Comparison of ENCODE assay signal across 7 mouse cellular contexts in the genomic region with DNA sequence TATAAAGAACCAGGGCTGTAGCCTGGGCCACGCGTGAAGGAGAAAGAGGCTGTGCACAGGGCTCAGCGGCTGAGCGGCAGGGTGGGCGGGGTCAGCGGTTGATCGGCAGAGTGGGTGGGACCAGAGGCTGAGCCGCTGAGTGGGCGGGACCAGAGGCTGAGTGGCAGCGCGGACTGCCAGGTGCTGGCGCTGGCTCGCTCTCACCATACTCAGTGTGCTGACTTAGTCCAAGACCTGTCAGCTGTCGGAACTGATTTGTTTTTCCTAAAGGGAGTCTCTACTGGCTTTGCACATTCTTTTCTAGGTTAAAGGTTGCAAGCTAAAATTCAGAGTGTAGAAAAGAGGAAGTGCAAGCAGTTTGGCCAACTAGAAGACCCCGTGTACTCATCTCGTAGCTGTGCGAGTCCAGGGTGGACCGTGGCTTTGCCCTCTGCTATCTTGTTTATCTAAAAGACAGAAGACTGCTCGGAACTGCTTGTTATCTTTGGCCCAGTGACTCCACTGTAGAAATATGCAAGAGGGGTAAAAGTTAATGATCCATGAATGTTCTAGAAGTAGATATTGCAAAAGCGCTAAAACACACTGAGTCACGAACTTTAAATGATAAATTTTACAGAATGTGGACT. TPM values are rescaled to one million over a fixed set of nuclear protein-coding genes. Genes with fewer than 3 reads are reported as not detected.
A peak's percentile ranks its signal among the peaks of the same experiment; 100 is the strongest.
DNase-seq lines count a peak whose midpoint lies in the region; ATAC-seq and TF ChIP-seq lines count a peak whose summit lies in the region.

No protein-coding gene starts in this region.

- no peaks in the 10 kb centered on the region for H3K9me3 ChIP-seq in intestine, embryonic 15.5 days
- H3K9me3 ChIP-seq in limb, embryonic 10.5 days (replicated peaks): no peaks in the 10 kb centered on the region
- no peaks in the 10 kb centered on the region for H3K9me3 ChIP-seq in midbrain, embryonic 12.5 days

- no peak for TF ChIP-seq POLR2A in small intestine, adult 2 months (IDR thresholded peaks at IDR 0.05; ENCODE audit: low read depth, low read length)

- H3K9ac ChIP-seq in intestine, embryonic 15.5 days: peak overlapping the region; percentile 15; the same call in 1 of the 2 replicates
- no peak overlapping the region for H3K9ac ChIP-seq in midbrain, embryonic 12.5 days (replicated peaks)

- peak; percentile 88 for DNase-seq in adrenal gland, adult 8-10 months
- peak; percentile 65 for DNase-seq in embryo, embryonic 11.5 days (ENCODE audit: low read depth, low spot score)
- DNase-seq in gastrocnemius, postnatal 25 days: peak; percentile 91
- peak; percentile 86 for DNase-seq in limb, embryonic 10.5 days (ENCODE audit: low spot score)

- ATAC-seq in intestine, embryonic 15.5 days: peak; percentile 93
- ATAC-seq in midbrain, embryonic 12.5 days (ENCODE audit: low FRiP score, low read depth): peak; percentile 88

- no peaks in the 10 kb centered on the region for H3K27me3 ChIP-seq in intestine, embryonic 15.5 days (replicated peaks)
- peaks cover 17% of the 10 kb centered on the region; the same call in 1 of the 2 replicates for H3K27me3 ChIP-seq in limb, embryonic 10.5 days (ENCODE audit: low read depth, poor library complexity, severe bottlenecking)
- peaks cover 38% of the 10 kb centered on the region for H3K27me3 ChIP-seq in midbrain, embryonic 12.5 days
- no peaks in the 10 kb centered on the region for H3K27me3 ChIP-seq in small intestine, adult 2 months (ENCODE audit: control insufficient read depth, insufficient read depth, low read length)

- H3K4me1 ChIP-seq in intestine, embryonic 15.5 days (replicated peaks): peaks cover 25% of the 10 kb centered on the region
- H3K4me1 ChIP-seq in limb, embryonic 10.5 days: peaks cover 45% of the 10 kb centered on the region
- peaks cover 24% of the 10 kb centered on the region for H3K4me1 ChIP-seq in midbrain, embryonic 12.5 days
- H3K4me1 ChIP-seq in small intestine, adult 2 months (ENCODE audit: control insufficient read depth, insufficient read depth, insufficient read length, low read length): peaks cover 27% of the 10 kb centered on the region

- 3% methylated on average over 21 of the region's 21 CpGs for WGBS in intestine, embryonic 15.5 days
- 12% methylated on average over 21 of the region's 21 CpGs for WGBS in limb, embryonic 10.5 days
- WGBS in midbrain, embryonic 12.5 days: 12% methylated on average over 21 of the region's 21 CpGs
- WGBS in small intestine, adult 2 months: 1% methylated on average over 21 of the region's 21 CpGs

- H3K4me3 ChIP-seq in intestine, embryonic 15.5 days (replicated peaks): 0 out of 2 replicates have a peak overlapping the region, but pooled peaks have one; percentile 5
- peak overlapping the region; percentile 40 for H3K4me3 ChIP-seq in limb, embryonic 10.5 days
- H3K4me3 ChIP-seq in midbrain, embryonic 12.5 days: peak overlapping the region; percentile 23
- H3K4me3 ChIP-seq in small intestine, adult 2 months (ENCODE audit: low read depth, low read length): no peak overlapping the region; the same call in 1 of the 2 replicates

- peak overlapping the region; percentile 56 for H3K4me2 ChIP-seq in intestine, embryonic 15.5 days (replicated peaks)
- H3K4me2 ChIP-seq in midbrain, embryonic 12.5 days (replicated peaks): peak overlapping the region; percentile 50

- H3K27ac ChIP-seq in intestine, embryonic 15.5 days: peak overlapping the region; percentile 70
- peak overlapping the region; percentile 66 for H3K27ac ChIP-seq in limb, embryonic 10.5 days
- no peak overlapping the region for H3K27ac ChIP-seq in midbrain, embryonic 12.5 days (replicated peaks)
- peak overlapping the region; percentile 63 for H3K27ac ChIP-seq in small intestine, adult 2 months (ENCODE audit: insufficient read depth, low read depth, low read length)

- TF ChIP-seq CTCF in small intestine, adult 2 months (IDR thresholded peaks at IDR 0.05; ENCODE audit: extremely low read depth, insufficient read length, insufficient replicate concordance, low read depth, low read length): no peak

- no peaks in the 10 kb centered on the region for H3K36me3 ChIP-seq in intestine, embryonic 15.5 days
- H3K36me3 ChIP-seq in limb, embryonic 10.5 days: no peaks in the 10 kb centered on the region
- no peaks in the 10 kb centered on the region for H3K36me3 ChIP-seq in midbrain, embryonic 12.5 days
- H3K36me3 ChIP-seq in small intestine, adult 2 months (ENCODE audit: control insufficient read depth, insufficient read depth, low read length): peaks cover 1% of the 10 kb centered on the region; the same call in 1 of the 2 replicates

RNA-seq across cellular contexts. Expression of gene H6pd, which starts 19.8 kb away (rescaled TPM):
- 100 to 1,000 TPM; 122 to 173 (median 155) TPM for total RNA-seq in adrenal gland, adult 8-10 months (2022)
- 10 to 100 TPM; 43.2 to 49.2 TPM for total RNA-seq in gastrocnemius, postnatal 25 days (2021)
- 22.2 and 24.0 TPM in 2 replicates for polyA plus RNA-seq in intestine, embryonic 15.5 days (2015; fragmentation: Nextera tagmentation; extraction: Ambion mirVana)
- polyA plus RNA-seq in limb, embryonic 10.5 days (2016; fragmentation: Nextera tagmentation; extraction: Ambion mirVana): 4.5 and 5.6 TPM in 2 replicates
- polyA plus RNA-seq in midbrain, embryonic 12.5 days (2016; fragmentation: Nextera tagmentation; extraction: Ambion mirVana): 2.9 and 4.1 TPM in 2 replicates
- 17.7 and 22.0 TPM in 2 replicates for polyA plus RNA-seq in small intestine, adult 2 months (2012; rRNA removed)

RNA-seq across cellular contexts. Expression of gene Spsb1, which starts 34.2 kb away (rescaled TPM):
- total RNA-seq in adrenal gland, adult 8-10 months (2022): 10 to 100 TPM; 17.0 to 29.8 (median 23.9) TPM
- 1 to 10 TPM; 5.2 to 8.2 TPM for total RNA-seq in gastrocnemius, postnatal 25 days (2021)
- polyA plus RNA-seq in intestine, embryonic 15.5 days (2015; fragmentation: Nextera tagmentation; extraction: Ambion mirVana): 17.0 and 18.2 TPM in 2 replicates
- polyA plus RNA-seq in limb, embryonic 10.5 days (2016; fragmentation: Nextera tagmentation; extraction: Ambion mirVana): 13.7 and 18.8 TPM in 2 replicates
- 8.0 and 11.8 TPM in 2 replicates for polyA plus RNA-seq in midbrain, embryonic 12.5 days (2016; fragmentation: Nextera tagmentation; extraction: Ambion mirVana)
- 17.4 and 27.3 TPM in 2 replicates for polyA plus RNA-seq in small intestine, adult 2 months (2012; rRNA removed)
